Mouse (Mus musculus): ENCODE measurements around the gene Prox2. TPM values are rescaled to one million over a fixed set of nuclear protein-coding genes. Genes with fewer than 3 reads are reported as not detected.
A peak's percentile ranks its signal among the peaks of the same experiment; 100 is the strongest.

Prox2 gene
- polyA plus RNA-seq, 1 experiment, result 1.8 TPM

GRCm38 (mm10) chr12:85135513-85136470, 25.2 kb upstream of the Prox2 start:
- Histone ChIP-seq H3K4me3 (ENCODE audit: insufficient read depth, low read length) (no peak overlapping the region), H3K4me1 (ENCODE audit: control insufficient read depth, insufficient read depth, low read length) (peaks cover 5% of the 10 kb centered on the region; the same call in 1 of the 2 replicates), H3K27ac (ENCODE audit: insufficient read depth, low read length) (peak overlapping the region; percentile 33)
- no peak for TF ChIP-seq CTCF (IDR thresholded peaks at IDR 0.05; ENCODE audit: extremely low read depth, insufficient read depth, low read length)
- TF ChIP-seq POLR2A (IDR thresholded peaks at IDR 0.05; ENCODE audit: extremely low read depth, insufficient read depth, low read length), result 0 out of 2 replicates have a peak, but pooled peaks have one; percentile 24

GRCm38 (mm10) chr12:85134043-85134794, 23.7 kb upstream of the Prox2 start:
- TF ChIP-seq CTCF (IDR thresholded peaks at IDR 0.05; ENCODE audit: extremely low read depth, insufficient read depth, low read length), result no peak
- 0 out of 2 replicates have a peak, but pooled peaks have one; percentile 22 for TF ChIP-seq POLR2A (IDR thresholded peaks at IDR 0.05; ENCODE audit: extremely low read depth, insufficient read depth, low read length)
- H3K4me1 ChIP-seq (ENCODE audit: control insufficient read depth, insufficient read depth, low read length), result peaks cover 5% of the 10 kb centered on the region; the same call in 1 of the 2 replicates
- H3K27ac ChIP-seq (ENCODE audit: insufficient read depth, low read length), result no peak overlapping the region
- H3K4me3 ChIP-seq (ENCODE audit: insufficient read depth, low read length), result no peak overlapping the region

DNA sequence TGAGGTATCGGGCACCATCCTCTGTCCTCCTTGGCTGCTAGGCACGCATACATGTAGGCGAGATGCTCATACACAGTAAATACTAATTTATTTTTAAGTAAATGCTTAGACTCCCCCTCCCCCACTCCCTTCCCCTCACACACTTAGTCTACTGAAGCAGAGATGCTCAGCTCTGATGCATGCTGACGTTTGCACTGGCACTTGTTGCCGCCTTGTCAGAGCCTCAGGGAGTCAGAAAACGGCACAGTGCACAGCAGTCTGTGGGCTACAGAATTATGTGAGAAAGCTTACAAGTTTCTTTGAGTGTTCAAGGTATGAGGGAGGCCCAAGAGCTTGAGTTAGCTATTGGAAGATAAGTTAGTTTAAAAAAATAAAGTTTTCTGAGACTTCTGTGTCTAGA, 20.8 kb upstream of the Prox2 start:
- Histone ChIP-seq H3K4me3 (ENCODE audit: insufficient read depth, low read length) (no peak overlapping the region), H3K27ac (ENCODE audit: insufficient read depth, low read length) (no peak overlapping the region), H3K4me1 (ENCODE audit: control insufficient read depth, insufficient read depth, low read length) (peaks cover 5% of the 10 kb centered on the region; the same call in 1 of the 2 replicates)
- TF ChIP-seq POLR2A (IDR thresholded peaks at IDR 0.05; ENCODE audit: extremely low read depth, insufficient read depth, low read length) (no peak), CTCF (IDR thresholded peaks at IDR 0.05; ENCODE audit: extremely low read depth, insufficient read depth, low read length) (no peak)

DNA sequence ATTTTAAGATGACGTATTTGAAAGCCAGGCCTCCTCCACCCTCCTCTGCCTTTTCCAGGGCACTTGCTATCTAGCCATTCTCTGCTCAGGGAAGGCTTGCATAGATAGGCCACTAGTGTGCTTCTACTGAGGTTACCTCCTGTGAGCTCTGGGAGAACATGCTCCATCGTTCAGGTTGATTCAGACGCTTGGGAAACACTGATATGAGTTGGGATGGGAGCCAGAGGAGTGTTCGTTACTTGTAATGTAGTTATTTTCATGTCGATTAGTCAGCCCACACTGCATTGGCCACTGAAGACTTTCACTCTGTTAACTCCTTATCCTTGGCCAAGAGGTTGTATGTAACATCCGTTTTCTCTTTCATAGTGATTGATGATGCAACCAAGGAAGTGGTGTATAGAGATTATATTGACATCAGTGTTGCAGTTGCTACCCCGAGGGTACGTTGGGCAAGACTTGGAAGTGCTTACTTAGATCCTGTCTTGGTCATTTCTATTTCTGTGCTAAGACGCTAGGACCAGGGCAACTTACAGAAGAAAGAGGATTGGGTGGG, 18.9 kb upstream of the Prox2 start:
- TF ChIP-seq POLR2A (IDR thresholded peaks at IDR 0.05; ENCODE audit: extremely low read depth, insufficient read depth, low read length), result no peak
- no peak for TF ChIP-seq CTCF (IDR thresholded peaks at IDR 0.05; ENCODE audit: extremely low read depth, insufficient read depth, low read length)
- no peak overlapping the region for H3K27ac ChIP-seq (ENCODE audit: insufficient read depth, low read length)
- peaks cover 2% of the 10 kb centered on the region; the same call in 1 of the 2 replicates for H3K4me1 ChIP-seq (ENCODE audit: control insufficient read depth, insufficient read depth, low read length)
- no peak overlapping the region for H3K4me3 ChIP-seq (ENCODE audit: insufficient read depth, low read length)

- H3K27ac ChIP-seq (ENCODE audit: insufficient read depth, low read length), result no peak overlapping the region
- no peak overlapping the region for H3K4me3 ChIP-seq (ENCODE audit: insufficient read depth, low read length)
- no peak for TF ChIP-seq CTCF (IDR thresholded peaks at IDR 0.05; ENCODE audit: extremely low read depth, insufficient read depth, low read length)
- no peak for TF ChIP-seq POLR2A (IDR thresholded peaks at IDR 0.05; ENCODE audit: extremely low read depth, insufficient read depth, low read length)
- H3K4me1 ChIP-seq (ENCODE audit: control insufficient read depth, insufficient read depth, low read length), result no peaks in the 10 kb centered on the region; the same call in 1 of the 2 replicates
Measured at GRCm38 (mm10) chr12:85126986-85127603, 16.5 kb upstream of the Prox2 start.

GRCm38 (mm10) chr12:85124751-85125150, 14.2 kb upstream of the Prox2 start:
- H3K27ac ChIP-seq (ENCODE audit: insufficient read depth, low read length), result no peak overlapping the region
- no peak overlapping the region for H3K4me3 ChIP-seq (ENCODE audit: insufficient read depth, low read length)
- TF ChIP-seq POLR2A (IDR thresholded peaks at IDR 0.05; ENCODE audit: extremely low read depth, insufficient read depth, low read length) (no peak), CTCF (IDR thresholded peaks at IDR 0.05; ENCODE audit: extremely low read depth, insufficient read depth, low read length) (no peak)
- no peaks in the 10 kb centered on the region; the same call in 1 of the 2 replicates for H3K4me1 ChIP-seq (ENCODE audit: control insufficient read depth, insufficient read depth, low read length)

GRCm38 (mm10) chr12:85123645-85124044, 13.1 kb upstream of the Prox2 start:
- Histone ChIP-seq H3K4me1 (ENCODE audit: control insufficient read depth, insufficient read depth, low read length) (no peaks in the 10 kb centered on the region; the same call in 1 of the 2 replicates), H3K4me3 (ENCODE audit: insufficient read depth, low read length) (no peak overlapping the region), H3K27ac (ENCODE audit: insufficient read depth, low read length) (no peak overlapping the region)
- no peak for TF ChIP-seq CTCF (IDR thresholded peaks at IDR 0.05; ENCODE audit: extremely low read depth, insufficient read depth, low read length)
- no peak for TF ChIP-seq POLR2A (IDR thresholded peaks at IDR 0.05; ENCODE audit: extremely low read depth, insufficient read depth, low read length)

- Histone ChIP-seq H3K27ac (ENCODE audit: insufficient read depth, low read length) (no peak overlapping the region), H3K4me3 (ENCODE audit: insufficient read depth, low read length) (no peak overlapping the region), H3K4me1 (ENCODE audit: control insufficient read depth, insufficient read depth, low read length) (no peaks in the 10 kb centered on the region; the same call in 1 of the 2 replicates)
- TF ChIP-seq POLR2A (IDR thresholded peaks at IDR 0.05; ENCODE audit: extremely low read depth, insufficient read depth, low read length), result no peak
- TF ChIP-seq CTCF (IDR thresholded peaks at IDR 0.05; ENCODE audit: extremely low read depth, insufficient read depth, low read length), result no peak
Measured at GRCm38 (mm10) chr12:85123108-85123530, 12.6 kb upstream of the Prox2 start.

Data from cortical plate, adult 2 months (tissue).